Mouse (Mus musculus): Measurements from ENCODE around the gene Myo1g. TPM values are rescaled to one million over a fixed set of nuclear protein-coding genes. Genes with fewer than 3 reads are reported as not detected.
"Not testable (repeated sequence)": the region's sequence is repeated elsewhere in the genome, so short reads cannot be mapped to it uniquely, and the experiment has no call there.

The Myo1g gene
- polyA plus RNA-seq, 1 experiment: 187 TPM

GRCm38 (mm10) chr11:6530746-6531145 is 10.0 kb upstream of the Myo1g start:
- DNase-seq (ENCODE audit: low read depth in 1 of 2, low spot score in 2 of 2): no peak
- no peak for TF ChIP-seq CTCF (IDR thresholded peaks at IDR 0.05; ENCODE audit: extremely low read depth, insufficient read depth, insufficient read length, insufficient replicate concordance)
- TF ChIP-seq POLR2A (IDR thresholded peaks at IDR 0.05; ENCODE audit: low read depth, low read length): no peak
- Histone ChIP-seq H3K36me3 (ENCODE audit: control insufficient read depth, insufficient read depth, low read length) (peaks cover 6% of the 10 kb centered on the region), H3K27ac (ENCODE audit: insufficient read depth, low read length) (no peak overlapping the region), H3K4me3 (ENCODE audit: extremely low read depth, insufficient read depth, insufficient read length) (no peak overlapping the region), H3K27me3 (ENCODE audit: control insufficient read depth, insufficient read depth, low read length) (no peaks in the 10 kb centered on the region), H3K4me1 (ENCODE audit: control insufficient read depth, insufficient read depth, insufficient read length) (peaks cover 6% of the 10 kb centered on the region; the same call in 1 of the 2 replicates)
- 78% methylated on average over 3 of the region's 3 CpGs for WGBS

- DNase-seq (ENCODE audit: low read depth in 1 of 2, low spot score in 2 of 2): no peak
- H3K4me3 ChIP-seq (ENCODE audit: extremely low read depth, insufficient read depth, insufficient read length): no peak overlapping the region
- peaks cover 6% of the 10 kb centered on the region; the same call in 1 of the 2 replicates for H3K4me1 ChIP-seq (ENCODE audit: control insufficient read depth, insufficient read depth, insufficient read length)
- WGBS: 92% methylated on average over 8 of the region's 8 CpGs
- TF ChIP-seq CTCF (IDR thresholded peaks at IDR 0.05; ENCODE audit: extremely low read depth, insufficient read depth, insufficient read length, insufficient replicate concordance) (no peak), POLR2A (IDR thresholded peaks at IDR 0.05; ENCODE audit: low read depth, low read length) (no peak)
- H3K36me3 ChIP-seq (ENCODE audit: control insufficient read depth, insufficient read depth, low read length): peaks cover 12% of the 10 kb centered on the region
- no peak overlapping the region for H3K27ac ChIP-seq (ENCODE audit: insufficient read depth, low read length)
- no peaks in the 10 kb centered on the region for H3K27me3 ChIP-seq (ENCODE audit: control insufficient read depth, insufficient read depth, low read length)
Measured at GRCm38 (mm10) chr11:6529961-6530360, 9.2 kb upstream of the Myo1g start.

DNA sequence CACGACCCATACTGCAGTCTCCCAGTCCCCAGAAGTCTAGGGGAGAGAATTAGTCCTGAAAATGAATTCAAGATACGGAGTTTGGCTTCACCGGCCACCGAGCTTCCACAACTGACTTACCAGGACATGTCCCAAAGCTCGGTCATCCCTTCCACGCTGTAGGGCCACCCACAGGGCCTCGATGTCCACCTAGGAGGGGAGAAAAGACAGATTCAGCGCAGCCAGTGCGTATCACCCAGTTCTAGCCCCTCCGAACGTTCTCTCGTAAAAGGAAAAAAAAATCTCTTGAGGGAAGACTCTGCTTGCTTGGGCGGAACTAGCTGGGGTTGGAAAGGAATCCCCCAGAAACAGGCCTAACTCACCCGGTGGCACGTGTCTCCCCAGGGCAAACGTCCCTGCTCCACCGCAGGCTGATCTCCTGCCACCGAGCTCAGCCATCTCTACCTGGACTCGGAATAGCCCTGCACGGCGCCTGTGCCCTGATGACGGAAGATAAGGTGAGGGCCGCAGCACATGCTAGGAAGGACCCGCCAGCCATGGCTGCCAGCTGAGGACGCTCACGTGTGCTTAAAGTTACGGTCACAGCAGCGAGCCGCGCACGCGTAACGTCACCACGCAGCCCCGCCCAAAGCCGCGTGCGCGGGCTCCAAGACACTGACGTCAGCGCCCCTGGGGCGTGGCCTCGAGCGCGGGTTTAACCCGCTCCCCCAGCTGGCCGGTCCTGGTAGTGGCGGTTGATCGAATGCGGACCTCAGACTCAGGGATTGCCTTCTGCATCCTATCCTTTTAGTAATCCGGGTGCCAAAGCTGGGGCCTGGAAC is 7.6 kb upstream of the Myo1g start:
- H3K36me3 ChIP-seq (ENCODE audit: control insufficient read depth, insufficient read depth, low read length): peaks cover 14% of the 10 kb centered on the region
- peak overlapping the region; percentile 80 for H3K27ac ChIP-seq (ENCODE audit: insufficient read depth, low read length)
- 1% methylated on average over 51 of the region's 51 CpGs for WGBS
- H3K4me1 ChIP-seq (ENCODE audit: control insufficient read depth, insufficient read depth, insufficient read length): peaks cover 9% of the 10 kb centered on the region; the same call in 1 of the 2 replicates
- H3K27me3 ChIP-seq (ENCODE audit: control insufficient read depth, insufficient read depth, low read length): no peaks in the 10 kb centered on the region
- DNase-seq (ENCODE audit: low read depth in 1 of 2, low spot score in 2 of 2): peak; percentile 95
- H3K4me3 ChIP-seq (ENCODE audit: extremely low read depth, insufficient read depth, insufficient read length): peak overlapping the region; percentile 81
- TF ChIP-seq CTCF (IDR thresholded peaks at IDR 0.05; ENCODE audit: extremely low read depth, insufficient read depth, insufficient read length, insufficient replicate concordance): peak; percentile 74; the same call in 1 of the 2 replicates
- peak; percentile 74 for TF ChIP-seq POLR2A (IDR thresholded peaks at IDR 0.05; ENCODE audit: low read depth, low read length)

- Histone ChIP-seq H3K27ac (ENCODE audit: insufficient read depth, low read length) (peak overlapping the region; percentile 80), H3K4me1 (ENCODE audit: control insufficient read depth, insufficient read depth, insufficient read length) (peaks cover 13% of the 10 kb centered on the region; the same call in 1 of the 2 replicates), H3K4me3 (ENCODE audit: extremely low read depth, insufficient read depth, insufficient read length) (peak overlapping the region; percentile 81), H3K27me3 (ENCODE audit: control insufficient read depth, insufficient read depth, low read length) (no peaks in the 10 kb centered on the region), H3K36me3 (ENCODE audit: control insufficient read depth, insufficient read depth, low read length) (peaks cover 14% of the 10 kb centered on the region)
- 7% methylated on average over 10 of the region's 10 CpGs for WGBS
- TF ChIP-seq POLR2A (IDR thresholded peaks at IDR 0.05; ENCODE audit: low read depth, low read length) (no peak), CTCF (IDR thresholded peaks at IDR 0.05; ENCODE audit: extremely low read depth, insufficient read depth, insufficient read length, insufficient replicate concordance) (no peak)
- no peak for DNase-seq (ENCODE audit: low read depth in 1 of 2, low spot score in 2 of 2)
Measured at GRCm38 (mm10) chr11:6527256-6528185, 6.8 kb upstream of the Myo1g start.

GRCm38 (mm10) chr11:6526526-6527255 is 5.9 kb upstream of the Myo1g start:
- not testable (repeated sequence) for H3K27ac ChIP-seq (ENCODE audit: insufficient read depth, low read length); H3K27me3 ChIP-seq (ENCODE audit: control insufficient read depth, insufficient read depth, low read length); H3K4me3 ChIP-seq (ENCODE audit: extremely low read depth, insufficient read depth, insufficient read length); DNase-seq (ENCODE audit: low read depth in 1 of 2, low spot score in 2 of 2)
- WGBS: 11% methylated on average over 12 of the region's 16 CpGs
- H3K36me3 ChIP-seq (ENCODE audit: control insufficient read depth, insufficient read depth, low read length): peaks cover 14% of the 10 kb centered on the region
- H3K4me1 ChIP-seq (ENCODE audit: control insufficient read depth, insufficient read depth, insufficient read length): peaks cover 13% of the 10 kb centered on the region; the same call in 1 of the 2 replicates

- Histone ChIP-seq H3K4me3 (ENCODE audit: extremely low read depth, insufficient read depth, insufficient read length) (no peak overlapping the region), H3K36me3 (ENCODE audit: control insufficient read depth, insufficient read depth, low read length) (peaks cover 14% of the 10 kb centered on the region), H3K27ac (ENCODE audit: insufficient read depth, low read length) (no peak overlapping the region), H3K4me1 (ENCODE audit: control insufficient read depth, insufficient read depth, insufficient read length) (peaks cover 15% of the 10 kb centered on the region; the same call in 1 of the 2 replicates), H3K27me3 (ENCODE audit: control insufficient read depth, insufficient read depth, low read length) (no peaks in the 10 kb centered on the region)
- TF ChIP-seq CTCF (IDR thresholded peaks at IDR 0.05; ENCODE audit: extremely low read depth, insufficient read depth, insufficient read length, insufficient replicate concordance) (no peak), POLR2A (IDR thresholded peaks at IDR 0.05; ENCODE audit: low read depth, low read length) (no peak)
- WGBS: 93% methylated on average over 1 of the region's 1 CpGs
- DNase-seq (ENCODE audit: low read depth in 1 of 2, low spot score in 2 of 2): no peak
Measured at GRCm38 (mm10) chr11:6525241-6525640, 4.5 kb upstream of the Myo1g start.
